Mouse (Mus musculus): Measurements from ENCODE around the gene Cabp7. TPM values are rescaled to one million over a fixed set of nuclear protein-coding genes. Genes with fewer than 3 reads are reported as not detected.
"Not testable (repeated sequence)": the region's sequence is repeated elsewhere in the genome, so short reads cannot be mapped to it uniquely, and the experiment has no call there.

The Cabp7 gene
- total RNA-seq, 2 experiments from 2014 or later: 0.18 TPM; not detected in 1

DNA sequence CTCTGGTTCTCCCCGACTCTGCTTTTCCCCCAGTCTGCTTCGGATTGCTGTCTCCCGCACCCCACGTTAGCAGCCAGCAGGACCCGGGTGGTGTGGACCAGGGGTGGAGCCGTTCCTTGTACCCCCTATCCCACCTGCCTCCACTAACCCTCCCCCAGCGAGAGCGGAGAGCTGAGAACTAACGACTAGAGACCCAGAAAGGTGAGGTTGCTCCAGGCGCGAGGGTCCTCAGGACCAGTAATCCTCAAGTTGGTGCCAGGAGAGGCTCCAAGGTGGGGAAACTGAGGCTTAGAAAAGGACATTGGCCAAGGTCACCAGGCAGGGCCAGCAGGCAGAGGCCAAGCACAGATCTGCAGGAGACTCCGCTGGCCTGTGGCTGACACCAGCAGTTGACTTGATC, 707 bp upstream of the Cabp7 start:
- DNase-seq: no peak

DNA sequence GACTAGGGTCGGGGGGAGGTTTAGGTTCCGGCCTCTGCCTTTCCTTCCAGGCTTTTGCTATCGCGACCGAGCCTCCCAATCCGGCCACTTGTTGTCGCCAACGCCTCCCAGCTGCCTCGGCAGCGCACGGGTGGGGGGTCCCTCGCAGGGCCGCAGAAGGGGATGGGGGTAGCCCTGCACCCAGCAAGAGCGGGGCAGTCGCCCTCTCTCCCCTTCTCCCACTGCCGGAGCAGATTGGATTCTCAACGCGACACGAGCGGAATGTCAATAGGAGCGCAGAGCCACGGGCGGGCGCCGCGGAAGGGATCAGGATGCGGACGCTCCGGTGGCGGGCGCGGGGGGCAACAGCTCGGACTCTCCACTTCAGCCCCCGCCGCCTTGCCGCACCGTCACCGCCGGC, 609 bp downstream of the Cabp7 start:
- DNase-seq: no peak

DNA sequence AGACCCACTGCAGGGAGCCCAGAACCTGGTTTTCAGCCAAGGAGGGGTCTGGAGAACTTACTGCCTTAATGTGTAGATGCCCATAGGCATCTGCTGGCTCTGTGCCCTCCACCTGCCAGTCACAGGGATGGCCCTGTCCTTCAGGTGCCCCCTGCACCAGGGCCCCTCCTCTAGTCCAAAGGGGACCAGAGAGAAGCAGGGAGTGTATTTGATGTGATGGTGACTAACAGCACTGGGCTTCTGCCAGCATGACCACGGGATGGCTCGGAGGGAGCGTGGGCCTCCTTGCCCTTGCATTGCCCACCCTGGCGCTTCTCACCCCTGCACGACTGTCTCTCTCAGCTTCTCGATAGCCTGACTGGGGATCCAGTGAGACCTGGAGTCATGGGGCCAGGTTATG, 1.9 kb downstream of the Cabp7 start:
- DNase-seq: no peak

DNA sequence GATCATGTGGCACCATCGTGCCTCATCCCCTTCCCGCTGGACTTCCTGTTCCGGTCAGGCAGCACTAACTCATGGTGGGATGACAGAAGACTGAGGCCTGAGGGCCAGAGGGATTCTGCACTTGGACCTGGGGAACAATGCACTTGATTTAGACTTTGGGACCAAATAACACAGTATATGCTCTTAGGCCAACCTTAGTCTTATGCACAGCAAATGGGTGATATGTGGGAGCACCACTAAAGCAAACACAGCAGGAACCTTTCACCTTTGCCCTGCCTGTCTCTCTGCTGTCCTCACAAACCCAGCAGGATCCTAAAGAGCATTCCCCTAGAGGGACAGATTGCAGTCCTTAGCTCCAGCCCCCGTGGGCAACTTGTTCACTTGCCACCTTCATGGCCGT, 5.8 kb downstream of the Cabp7 start:
- no peak for DNase-seq

DNA sequence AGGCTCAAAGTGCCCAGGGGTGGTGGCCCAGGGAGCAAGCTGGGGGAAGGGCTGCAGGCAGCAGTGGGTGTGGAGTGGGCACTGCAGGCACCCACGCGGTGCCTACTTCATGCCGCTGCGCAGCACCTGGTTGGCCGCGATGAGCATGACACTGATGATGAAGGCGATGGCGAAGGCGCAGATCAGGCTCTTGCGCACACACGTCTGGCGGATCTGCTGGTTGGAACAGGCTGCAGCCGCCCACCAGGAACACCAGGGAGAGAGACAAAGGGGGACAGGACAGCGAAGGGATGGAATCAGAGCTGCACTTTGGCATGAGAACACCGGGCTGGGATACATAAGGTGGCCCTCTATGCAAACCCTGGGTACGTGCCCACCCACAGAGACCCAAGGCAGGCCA, 7.9 kb downstream of the Cabp7 start:
- DNase-seq: no peak

DNA sequence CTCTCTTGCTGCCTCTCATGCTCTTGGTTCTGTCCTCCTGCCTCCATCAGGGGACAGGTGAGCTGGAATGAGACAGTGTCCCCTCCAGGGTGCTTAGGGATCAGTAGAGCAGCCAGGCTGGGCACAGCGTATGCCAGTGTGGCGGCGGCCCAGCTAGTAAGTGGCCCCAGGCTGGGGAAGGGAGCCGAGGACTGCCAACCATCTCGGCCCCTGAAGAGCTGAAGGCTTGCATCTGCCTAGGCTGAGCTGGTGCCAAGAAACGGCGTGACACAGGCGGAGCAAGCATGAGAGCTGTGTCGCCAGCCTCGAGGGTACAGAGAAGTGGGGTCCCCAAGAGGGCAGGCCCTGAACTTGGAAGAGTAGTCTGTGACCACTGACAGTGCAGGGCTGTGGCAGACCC, 8.9 kb downstream of the Cabp7 start:
- peak; percentile 36 for DNase-seq

DNA sequence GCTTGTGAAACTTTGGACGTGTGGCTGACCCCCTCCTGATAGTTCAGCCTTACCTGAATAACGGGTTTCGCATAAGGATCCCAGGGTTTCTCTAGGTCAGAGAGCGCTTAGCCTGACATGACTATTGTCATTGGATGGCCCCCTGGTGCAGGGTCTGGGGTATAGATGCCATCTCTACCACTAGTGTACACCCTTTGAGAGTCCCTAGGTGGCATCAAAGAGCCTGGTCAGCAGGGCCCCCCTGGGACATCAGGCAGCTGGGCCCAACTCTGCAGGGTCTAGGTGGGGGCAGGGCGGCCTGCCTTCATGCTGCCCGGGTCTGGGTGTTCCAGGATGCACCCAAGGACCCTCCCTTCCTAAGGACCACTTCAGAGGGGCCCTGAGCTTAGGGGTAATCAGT, 10.2 kb downstream of the Cabp7 start:
- no peak for DNase-seq

DNA sequence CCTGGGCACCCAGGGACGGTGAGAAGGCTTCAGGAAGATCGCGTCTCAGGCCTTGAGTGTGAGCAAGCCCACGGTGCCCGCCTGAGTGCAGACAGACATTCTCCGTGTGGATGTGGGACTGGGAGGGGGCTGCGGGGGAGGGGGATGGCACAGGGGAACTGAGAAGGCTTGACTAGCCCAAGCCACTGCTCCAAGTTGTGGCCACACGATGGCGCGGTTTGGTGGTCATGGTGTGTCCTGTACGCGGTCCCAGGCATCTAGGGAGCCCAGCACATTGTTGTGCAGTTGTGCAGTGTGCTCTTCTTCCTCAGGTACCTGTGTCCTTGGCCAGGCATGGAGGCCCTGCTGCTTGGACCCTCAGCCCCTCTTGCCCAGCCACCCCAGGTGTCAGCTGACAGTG, 12.4 kb downstream of the Cabp7 start:
- DNase-seq: no peak

DNA sequence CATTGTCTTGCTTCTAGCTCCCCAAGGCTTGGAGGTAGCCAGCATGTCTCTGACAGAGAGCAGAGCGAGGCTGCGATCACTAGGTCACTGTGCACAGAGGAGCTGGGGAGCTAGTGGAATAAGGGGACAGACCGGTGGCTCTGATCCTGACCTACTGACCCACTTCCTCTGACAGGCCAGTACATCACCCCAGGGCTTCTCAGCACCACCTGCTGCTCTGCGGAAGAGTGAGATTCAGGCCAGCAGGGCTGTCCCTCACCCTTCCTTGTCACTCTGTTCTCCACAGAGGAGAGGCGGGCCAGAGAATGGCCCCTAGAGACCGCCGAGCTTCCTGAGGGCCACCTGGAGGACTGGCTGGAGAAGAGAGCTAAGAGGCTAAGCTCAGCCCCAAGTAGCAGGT, 14.8 kb downstream of the Cabp7 start:
- no peak for DNase-seq

DNA sequence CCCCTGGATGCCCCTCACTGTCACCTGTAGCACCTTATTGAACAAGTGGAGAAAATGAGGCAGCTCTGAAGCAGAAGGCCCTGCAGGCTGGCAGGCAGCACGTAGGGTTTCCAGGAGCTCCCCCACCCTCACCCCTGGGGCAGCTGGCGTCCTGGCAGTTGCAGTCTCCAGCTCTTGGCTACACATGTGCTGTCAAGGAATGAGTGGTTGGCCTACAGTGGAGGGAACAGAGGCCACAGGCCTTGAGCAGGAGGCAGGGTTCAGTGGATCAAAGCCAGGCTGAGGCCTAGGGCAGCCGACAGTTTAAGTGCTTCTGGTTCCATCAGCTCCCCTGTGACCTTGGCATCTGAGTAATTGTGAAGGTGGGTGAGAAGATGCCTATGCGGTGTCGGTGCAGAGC, 15.7 kb downstream of the Cabp7 start:
- DNase-seq: peak; percentile 67

DNA sequence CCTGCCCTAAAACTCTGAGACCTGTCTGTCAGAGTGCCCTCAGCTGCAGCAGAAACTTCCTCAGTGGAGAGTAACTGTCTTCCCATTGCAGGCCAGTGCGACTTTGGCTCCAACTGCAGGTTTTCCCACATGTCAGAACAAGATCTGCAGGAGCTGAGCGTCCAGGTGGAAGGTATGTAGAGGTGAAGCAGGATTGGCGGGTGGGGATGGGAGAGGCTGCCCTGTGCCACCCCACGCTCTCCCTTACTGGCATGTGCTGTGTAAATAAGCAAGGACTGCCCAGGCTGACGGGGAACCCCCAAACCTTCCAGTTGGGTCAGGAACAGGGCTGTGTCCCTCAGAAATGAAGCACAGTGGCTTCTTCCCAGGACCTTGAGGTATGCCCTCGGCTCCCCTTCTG, 16.5 kb downstream of the Cabp7 start:
- DNase-seq: no peak

DNA sequence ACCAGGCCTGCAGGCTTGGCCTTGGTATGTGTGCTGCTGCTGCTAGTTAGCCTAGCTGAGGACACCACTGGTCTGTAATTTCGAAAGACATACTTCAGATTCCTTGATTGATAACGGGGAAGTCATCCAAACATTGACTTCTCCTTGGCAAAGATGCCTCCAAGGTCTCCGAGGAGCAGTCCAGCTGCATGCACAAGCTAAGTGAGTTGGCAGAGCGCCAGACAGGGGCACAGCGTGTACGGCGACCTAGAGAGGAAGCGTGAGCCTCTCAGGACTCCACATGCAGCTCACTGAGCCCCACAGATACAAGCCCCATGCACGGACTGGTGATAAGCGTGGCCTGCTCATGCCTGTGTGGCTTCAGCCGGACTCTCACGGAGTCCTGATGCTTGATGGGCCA, 17.0 kb downstream of the Cabp7 start:
- peak; percentile 85 for DNase-seq

DNA sequence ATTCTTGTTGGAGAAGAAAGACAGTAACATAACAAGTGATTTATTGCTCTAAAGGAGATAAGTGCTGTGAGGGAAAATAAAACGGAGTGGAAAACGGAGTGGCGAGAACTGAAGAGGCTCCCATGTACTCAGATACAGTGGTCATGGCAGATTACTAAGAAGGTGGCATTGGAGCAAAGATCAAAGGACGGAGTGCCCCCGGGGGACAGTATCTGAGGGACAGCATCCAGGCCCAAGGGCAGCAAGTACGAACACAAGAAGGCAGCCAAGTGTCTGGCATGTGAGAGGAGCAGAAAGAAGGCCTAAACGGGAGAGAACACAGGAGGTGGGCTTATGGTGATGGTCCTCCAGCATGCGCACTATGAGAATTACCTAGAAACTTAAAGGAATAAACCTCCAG, 24.9 kb downstream of the Cabp7 start:
- peak; percentile 61 for DNase-seq

DNA sequence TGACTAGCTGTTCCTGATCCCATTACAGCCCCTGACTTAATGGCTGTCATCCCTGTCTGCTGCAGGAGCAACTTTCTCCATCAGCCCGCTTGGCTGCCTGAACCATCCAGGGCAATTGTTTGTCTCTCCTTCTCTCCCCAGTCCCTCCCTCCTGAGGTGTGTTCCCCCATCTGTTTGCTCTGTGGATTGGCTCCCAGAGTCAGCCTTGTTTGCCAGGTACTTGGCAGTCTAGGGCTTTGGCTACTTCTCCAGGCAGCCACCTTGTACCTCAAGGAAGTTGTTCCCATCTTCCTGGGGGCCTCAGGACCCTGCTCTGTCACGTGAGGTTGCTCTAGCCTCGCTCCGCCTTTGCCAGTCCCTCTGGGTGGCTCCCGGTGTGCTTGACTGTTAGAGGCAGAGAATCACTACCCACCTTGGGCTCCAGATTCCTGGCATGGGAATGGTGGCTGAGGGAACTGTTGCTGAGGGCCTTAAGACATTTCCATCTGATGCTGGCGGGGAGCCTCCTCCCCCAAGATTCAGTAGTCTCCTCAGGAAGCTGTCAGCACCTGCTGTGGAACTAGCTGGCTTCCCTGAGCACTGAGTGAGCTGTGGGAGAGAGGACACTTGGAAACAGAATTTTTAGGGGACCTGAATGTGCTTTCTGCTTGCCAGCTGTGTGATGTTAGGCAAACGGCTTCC, 25.5 kb downstream of the Cabp7 start:
- DNase-seq: no peak

DNA sequence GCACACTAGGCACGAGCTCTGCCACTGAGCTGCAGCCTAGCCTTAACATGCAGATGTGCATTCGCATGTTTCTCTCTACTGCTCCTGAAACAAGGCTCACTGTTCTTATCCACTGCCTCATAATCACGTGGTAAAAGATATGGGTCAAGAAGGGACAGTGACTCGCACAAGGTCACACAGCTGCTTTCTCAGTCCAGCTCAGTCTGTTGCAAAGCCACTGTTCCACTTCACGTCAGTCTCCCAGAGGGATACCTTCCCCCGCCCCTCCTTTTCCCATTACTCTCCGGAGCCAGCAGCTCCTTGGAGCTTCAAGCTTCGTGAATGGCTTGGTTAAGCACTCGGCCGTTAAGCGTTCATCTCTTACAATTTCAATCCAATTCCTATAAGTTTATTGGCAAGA, 26.2 kb downstream of the Cabp7 start:
- peak; percentile 62 for DNase-seq

DNA sequence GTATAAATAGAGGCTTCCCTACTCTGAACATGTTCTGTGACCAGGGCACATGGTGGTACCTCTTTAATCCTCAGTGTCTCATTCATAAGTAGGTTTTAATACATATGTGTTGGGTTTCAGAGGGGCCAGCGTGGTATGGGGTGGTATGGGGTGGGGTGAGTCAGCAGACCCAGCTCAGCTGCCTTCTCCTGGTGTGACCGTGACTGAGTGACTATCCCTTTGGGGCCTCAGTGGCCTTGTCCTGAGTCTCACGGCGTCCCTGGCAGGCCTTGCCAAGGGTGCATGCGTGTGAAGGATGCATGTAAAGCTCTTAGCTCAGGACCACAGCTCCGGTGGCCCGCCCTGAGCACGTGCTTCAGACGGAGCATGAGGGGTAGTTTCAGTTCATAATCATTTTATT, 26.6 kb downstream of the Cabp7 start:
- DNase-seq: peak; percentile 72

DNA sequence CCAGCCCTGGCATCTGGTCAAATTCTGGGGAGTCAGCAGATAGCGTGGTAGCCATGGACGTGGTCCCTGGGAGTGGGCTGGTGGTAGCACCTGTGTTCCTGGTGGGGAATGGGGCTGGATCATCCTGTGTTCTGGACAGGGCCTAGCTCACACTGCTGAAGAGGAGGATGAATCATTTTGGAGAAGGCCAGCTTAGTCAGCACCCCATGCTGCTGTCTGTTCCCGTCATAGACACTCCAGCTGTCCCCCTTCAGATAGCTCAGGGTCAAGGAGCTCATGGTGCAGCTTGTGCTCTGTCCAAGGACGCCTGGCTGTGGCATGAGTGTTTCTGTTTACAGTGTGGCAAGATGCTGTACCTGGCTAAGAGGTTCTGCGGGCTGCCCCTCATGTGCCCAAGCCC, 28.0 kb downstream of the Cabp7 start:
- peak; percentile 37 for DNase-seq

DNA sequence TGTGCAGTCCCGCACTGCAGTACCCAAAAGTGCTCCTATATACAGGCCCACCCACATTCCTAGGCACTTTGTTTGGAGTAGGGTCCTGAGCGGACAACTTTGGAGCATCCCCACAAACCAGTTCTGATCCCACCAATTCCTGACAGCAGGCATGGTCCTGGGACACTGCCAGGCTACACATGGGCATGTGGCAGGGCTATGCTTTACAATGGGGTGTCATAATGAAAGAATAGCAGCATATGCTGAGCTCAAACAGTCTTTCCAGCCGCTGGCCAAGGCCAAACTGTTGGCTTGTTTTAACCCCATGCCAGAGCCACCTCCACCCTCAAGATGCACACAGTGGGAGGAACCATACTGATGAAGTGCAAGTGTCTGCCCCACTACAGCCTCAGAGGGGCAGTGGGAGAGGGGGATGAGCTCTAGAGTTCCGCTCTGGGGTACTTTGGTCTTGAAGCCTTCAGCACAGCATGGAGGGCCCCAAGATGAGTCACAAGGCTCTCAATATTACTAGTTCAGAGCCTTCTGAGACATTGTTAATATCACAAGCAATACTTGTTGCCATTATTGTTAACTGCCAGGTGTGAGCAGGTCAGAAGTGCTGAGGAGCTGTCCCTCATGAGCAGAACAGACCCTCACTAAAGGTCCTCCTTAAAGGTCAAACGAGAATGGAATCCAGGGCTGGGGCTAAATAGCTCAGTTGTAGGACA, 29.9 kb downstream of the Cabp7 start:
- DNase-seq: no peak

DNA sequence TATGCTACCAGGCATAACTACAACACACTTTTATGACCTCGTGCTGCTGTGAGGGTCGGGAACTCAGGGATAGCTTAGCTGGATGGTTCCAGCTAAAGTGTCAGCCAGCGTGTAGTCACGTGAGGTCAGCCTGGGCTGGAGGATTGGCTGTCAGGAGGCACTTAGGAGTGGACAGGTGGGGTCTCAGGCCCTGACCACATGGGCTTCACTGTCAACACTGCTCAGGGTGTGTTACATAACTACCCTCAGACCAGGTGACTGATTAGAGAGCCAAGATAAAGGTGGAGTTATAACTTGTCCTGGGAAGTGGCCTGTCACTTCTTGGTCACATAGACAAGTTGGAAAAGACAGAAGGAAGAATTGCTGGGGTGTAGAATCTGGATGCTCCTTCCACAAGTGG, 31.0 kb downstream of the Cabp7 start:
- no peak for DNase-seq

DNA sequence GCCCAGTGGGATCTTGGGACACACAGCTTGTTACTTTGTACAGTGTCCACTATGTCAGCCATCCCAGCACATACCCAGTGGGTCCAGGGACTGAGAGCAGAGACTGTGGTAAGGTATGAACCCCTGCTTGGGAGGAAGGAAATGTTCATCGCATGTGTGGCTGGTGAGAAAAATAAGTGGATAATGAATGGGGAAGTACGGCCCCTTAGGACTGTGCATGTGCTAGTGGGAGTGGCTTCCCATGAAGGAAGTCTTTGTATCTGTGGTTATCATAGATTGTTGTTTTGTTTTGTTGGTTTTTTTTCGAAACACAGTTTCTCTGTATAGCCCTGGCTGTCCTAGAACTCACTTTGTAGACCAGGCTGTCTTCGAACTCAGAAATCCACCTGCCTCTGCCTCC, 31.9 kb downstream of the Cabp7 start:
- no peak for DNase-seq

DNA sequence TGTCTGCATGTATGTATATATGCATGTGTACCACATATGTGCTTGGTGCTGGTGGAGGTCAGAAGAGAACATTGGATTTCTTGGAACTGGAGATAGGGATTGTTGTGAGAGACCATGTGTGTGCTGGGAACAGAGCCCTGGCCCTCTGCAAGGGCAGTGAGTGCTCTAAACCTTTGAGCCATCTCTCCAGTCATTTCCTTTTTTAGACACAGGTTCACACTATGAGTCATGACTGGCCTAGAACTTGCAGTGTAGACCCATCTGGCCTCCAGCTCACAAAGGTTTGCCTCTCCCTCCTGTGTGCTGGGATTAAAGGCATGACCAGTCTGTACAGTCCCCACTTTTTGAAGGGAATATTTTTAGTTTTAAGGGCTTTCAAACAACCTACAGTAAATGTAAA, 33.8 kb downstream of the Cabp7 start:
- DNase-seq: no peak

DNA sequence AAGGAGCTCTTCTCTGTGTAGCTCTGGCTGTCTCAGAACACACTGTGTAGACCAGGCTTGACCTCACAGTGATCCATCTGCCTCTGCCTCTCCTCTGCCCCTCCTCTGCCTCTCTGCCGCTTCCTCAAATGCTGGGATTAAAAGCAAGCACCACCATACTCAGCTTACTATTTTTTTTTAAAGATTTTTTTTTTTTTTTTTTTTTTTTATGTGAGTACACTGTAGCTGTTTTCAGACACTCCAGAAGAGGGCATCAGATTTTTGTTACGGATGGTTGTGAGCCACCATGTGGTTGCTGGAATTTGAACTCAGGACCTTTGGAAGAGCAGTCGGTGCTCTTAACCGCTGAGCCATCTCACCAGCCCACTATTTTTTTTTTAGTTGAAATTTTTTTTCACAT, 36.4 kb downstream of the Cabp7 start:
- not testable (repeated sequence) for DNase-seq

DNA sequence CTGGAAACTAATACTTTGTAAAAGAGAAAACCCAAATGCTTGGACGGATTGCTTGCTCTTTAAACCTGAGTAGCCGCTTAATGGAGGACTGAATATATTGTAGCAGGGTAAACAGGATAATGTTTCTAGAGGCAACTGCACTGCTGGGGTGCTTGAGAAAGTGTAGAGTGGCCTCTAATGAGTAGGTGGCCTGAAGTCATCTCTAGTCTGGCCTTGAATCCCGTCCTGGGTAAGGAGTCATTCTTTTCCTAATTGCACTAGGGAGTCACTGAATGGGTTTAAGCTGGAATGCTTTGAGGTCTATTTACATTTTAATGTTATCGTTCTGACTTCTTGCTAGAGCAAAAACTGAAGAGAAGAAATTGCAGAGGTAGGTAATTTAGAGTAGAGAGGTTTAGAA, 41.4 kb downstream of the Cabp7 start:
- DNase-seq: no peak
